Mouse (Mus musculus) thymus, adult 2 months (tissue): ENCODE results near the gene Cfap70. TPM values are rescaled to one million over a fixed set of nuclear protein-coding genes. Genes with fewer than 3 reads are reported as not detected.

ENCODE experiments used
- DNase-seq: peaks from one replicate; pipeline ENCODE4 v3.0.0; 2021
- H3K27ac ChIP-seq: fragments of 200-500 bp; 2 replicates; pipeline ENCODE4 v1.5.1; 2012; ENCODE audit warnings: low read length, control low read depth; ENCODE audit not compliant: control insufficient read depth, insufficient read depth
- H3K27me3 ChIP-seq: fragments of 200-500 bp; 2 replicates; pipeline ENCODE4 v1.6.1; 2012; ENCODE audit warnings: mild to moderate bottlenecking, low read length, moderate library complexity, mixed read lengths; ENCODE audit not compliant: control insufficient read depth, insufficient read depth
- H3K36me3 ChIP-seq: fragments of 200-500 bp; 2 replicates; pipeline ENCODE4 v1.6.1; 2012; ENCODE audit warnings: mild to moderate bottlenecking, low read length, moderate library complexity; ENCODE audit not compliant: control insufficient read depth, insufficient read depth
- H3K4me1 ChIP-seq: fragments of 200-500 bp; replicated peaks from 2 replicates; pipeline ENCODE4 v1.6.1; 2012; ENCODE audit warnings: low read length; ENCODE audit not compliant: control insufficient read depth, insufficient read depth
- H3K4me3 ChIP-seq: fragments of 200-500 bp; 2 replicates; pipeline ENCODE4 v1.5.1; 2012; ENCODE audit warnings: mild to moderate bottlenecking, low read length, control low read depth, moderate library complexity; ENCODE audit not compliant: control insufficient read depth, insufficient read depth
- CTCF ChIP-seq: fragments of 200-500 bp; IDR thresholded peaks from 2 replicates; pipeline ENCODE4 v1.5.1; 2012; ENCODE audit warnings: mild to moderate bottlenecking, control low read depth, low read length, moderate library complexity, borderline replicate concordance; ENCODE audit not compliant: control insufficient read depth, poor library complexity, insufficient read depth; ENCODE audit errors: extremely low read depth
- POLR2A ChIP-seq: fragments of 200-500 bp; IDR thresholded peaks from 2 replicates; pipeline ENCODE4 v1.6.1; 2012; ENCODE audit warnings: mild to moderate bottlenecking, low read length, control low read depth, moderate library complexity; ENCODE audit not compliant: control insufficient read depth, poor library complexity, insufficient read depth; ENCODE audit errors: extremely low read depth
- WGBS: fragments of 180-500 bp; shearing (Covaris S2); methylation state at CpG from one replicate; pipeline ENCODE4 v1.1.7; 2018; 5-methylcytosine and 5-hydroxymethylcytosine counted together
- polyA plus RNA-seq: library from polyadenylated mRNA; depleted of rRNA; stranded (reverse); fragments of >200 nt; gene quantifications from 2 replicates; pipeline ENCODE4 v1.2.3, GENCODE M21; 2012; rRNA removed

The Cfap70 gene
- polyA plus RNA-seq: 0.06 TPM in 1 of 2 replicates, not detected in the other

DNA sequence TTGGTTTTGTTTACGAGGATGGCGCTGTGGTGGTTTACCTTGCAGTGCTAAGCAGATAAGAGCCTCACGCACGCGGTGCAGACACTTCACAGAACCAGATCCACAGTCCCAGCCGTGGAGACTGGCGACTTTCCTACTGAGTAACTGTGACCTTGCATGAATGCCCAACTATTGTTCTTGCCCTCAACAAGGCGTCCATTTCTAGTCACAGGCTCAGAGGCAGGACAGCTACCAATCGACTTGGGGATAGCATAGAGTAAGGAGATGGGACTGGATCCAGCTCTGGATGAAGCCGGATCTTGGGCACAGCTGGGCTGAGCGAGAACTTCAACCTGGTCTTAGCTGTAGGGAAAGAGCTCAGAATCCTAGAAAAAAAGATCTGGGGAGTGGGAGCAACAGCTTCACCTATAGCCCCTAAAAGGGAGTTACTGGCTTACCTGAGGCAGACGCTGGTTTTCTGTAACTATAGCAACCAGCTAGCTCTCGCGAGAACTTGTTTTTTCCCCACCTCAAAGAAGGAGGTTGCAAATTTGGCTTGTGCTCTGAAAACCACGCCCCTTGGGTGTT lies at the start of gene Cfap70:
Cfap70 (minus strand) TSS at position 462 of the 567 bp plus-strand sequence.
- WGBS: 5% methylated on average over 15 of the region's 15 CpGs
- H3K27me3 ChIP-seq: no peaks in the 10 kb centered on the region
- H3K36me3 ChIP-seq: peaks cover 14% of the 10 kb centered on the region; the same call in 1 of the 2 replicates
- no peak within 1 kb of the TSS for H3K27ac ChIP-seq
- peak; percentile 57 for DNase-seq
- no peak within 1 kb of the TSS for H3K4me3 ChIP-seq
- no peak for TF ChIP-seq POLR2A
- TF ChIP-seq CTCF: no peak
- peaks cover 6% of the 10 kb centered on the region for H3K4me1 ChIP-seq

DNA sequence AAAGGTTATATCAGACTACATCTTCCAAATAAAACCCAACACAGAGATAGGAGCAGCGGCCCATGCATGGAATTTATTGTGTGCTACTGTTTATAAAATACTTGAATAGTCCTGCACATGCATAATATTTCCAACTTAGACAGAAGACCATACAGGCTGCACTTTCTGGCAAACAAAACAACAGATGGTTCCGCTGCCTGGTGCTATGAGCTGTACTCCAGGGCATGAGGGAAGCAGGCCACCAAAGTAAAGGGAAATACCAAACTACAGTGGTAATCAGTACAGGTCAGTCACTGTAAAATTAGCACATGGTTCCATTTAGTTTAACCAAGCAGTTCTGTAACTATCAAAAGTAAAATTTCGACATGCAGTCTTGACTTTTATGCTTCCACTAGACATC lies 48.0 kb upstream of the Cfap70 start:
- 98% methylated on average over 3 of the region's 3 CpGs for WGBS
- Histone ChIP-seq H3K27ac (no peak overlapping the region), H3K4me3 (no peak overlapping the region), H3K4me1 (no peaks in the 10 kb centered on the region; the same call in 1 of the 2 replicates), H3K27me3 (no peaks in the 10 kb centered on the region), H3K36me3 (peaks cover 43% of the 10 kb centered on the region)
- DNase-seq: no peak
- no peak for TF ChIP-seq CTCF

DNA sequence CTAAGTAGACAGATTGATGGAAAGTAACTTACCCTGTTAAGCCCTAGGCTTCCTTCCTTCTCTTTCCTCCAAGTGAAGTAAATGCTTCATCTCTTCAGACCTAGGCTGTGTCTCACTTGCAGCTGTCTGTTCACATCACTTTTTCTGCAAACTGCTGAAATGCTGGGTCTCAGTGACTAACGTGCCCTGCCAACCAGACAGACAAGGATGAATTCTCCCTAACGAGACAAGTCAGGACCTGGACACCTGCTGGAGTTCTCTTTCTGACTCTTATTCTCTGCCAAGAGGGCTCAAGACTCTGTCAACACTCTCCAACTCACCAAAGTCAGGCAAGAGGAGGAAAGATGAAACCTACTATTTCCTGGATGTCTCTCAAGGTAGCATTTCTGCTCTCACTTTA lies 44.6 kb upstream of the Cfap70 start, which contains the start of gene Mss51:
Mss51 (minus strand) TSS at position 299 of the 400 bp plus-strand sequence.
- Histone ChIP-seq H3K36me3 (peaks cover 37% of the 10 kb centered on the region), H3K4me1 (no peaks in the 10 kb centered on the region)

DNA sequence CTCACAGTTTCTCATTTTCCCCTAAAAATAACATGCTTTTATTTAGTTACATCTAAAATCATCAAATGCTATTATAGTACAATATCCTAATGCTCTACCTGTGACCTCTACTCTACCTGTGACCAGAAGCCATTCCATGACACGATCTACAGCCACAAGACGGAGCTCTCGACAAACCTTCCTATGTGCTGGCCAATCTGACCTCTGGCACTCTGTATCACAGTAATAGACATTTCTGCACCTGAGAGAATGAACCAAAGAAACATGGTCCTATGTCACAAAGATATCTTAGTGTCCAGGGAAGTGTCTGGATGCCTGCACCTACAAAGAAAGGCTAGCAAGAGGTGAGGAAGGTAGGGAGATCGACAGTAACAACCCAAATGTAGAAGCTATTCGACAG lies 34.0 kb upstream of the Cfap70 start:
- Histone ChIP-seq H3K4me3 (no peak overlapping the region), H3K36me3 (peaks cover 13% of the 10 kb centered on the region), H3K4me1 (no peaks in the 10 kb centered on the region), H3K27me3 (no peaks in the 10 kb centered on the region), H3K27ac (no peak overlapping the region)
- no peak for DNase-seq
- TF ChIP-seq CTCF (no peak), POLR2A (no peak)
- 98% methylated on average over 5 of the region's 5 CpGs for WGBS

More for the DNA sequence above, 44.6 kb upstream of the Cfap70 start, which contains the start of gene Mss51:
- TF ChIP-seq CTCF (no peak), POLR2A (no peak)
- 91% methylated on average over 2 of the region's 2 CpGs for WGBS
- no peak within 1 kb of the TSS for H3K4me3 ChIP-seq
- no peaks in the 10 kb centered on the region for H3K27me3 ChIP-seq
- no peak within 1 kb of the TSS for H3K27ac ChIP-seq
- no peak for DNase-seq

DNA sequence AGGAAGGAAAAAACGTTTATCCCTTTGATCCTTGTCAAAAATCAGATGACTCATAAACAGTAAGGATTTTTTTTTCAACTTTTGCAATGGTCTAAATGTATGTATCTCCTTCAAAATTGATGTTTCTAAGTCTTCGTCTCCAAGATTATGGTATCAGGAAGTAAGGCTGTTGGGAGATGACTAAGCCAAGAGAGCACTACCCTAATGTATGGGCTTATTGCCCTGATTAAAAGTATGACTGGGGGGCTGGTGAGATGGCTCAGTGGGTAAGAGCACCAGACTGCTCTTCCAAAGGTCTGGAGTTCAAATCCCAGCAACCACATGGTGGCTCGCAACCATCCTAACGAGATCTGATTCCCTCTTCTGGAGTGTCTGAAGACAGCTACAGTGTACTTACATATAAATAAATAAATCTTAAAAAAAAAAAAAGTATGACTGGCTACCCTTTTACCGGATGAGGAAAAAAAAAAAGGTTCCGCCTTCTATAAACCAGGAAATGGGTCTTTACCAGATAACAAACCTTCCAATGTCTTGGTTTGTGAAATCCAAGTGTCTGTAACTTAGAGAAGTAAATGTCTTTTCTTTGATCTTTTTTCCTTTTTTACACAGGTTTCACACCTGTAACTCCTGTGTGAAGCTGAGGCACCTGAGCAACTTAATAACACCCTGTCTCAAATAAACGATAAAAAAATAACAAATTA lies 30.2 kb upstream of the Cfap70 start:
- no peak overlapping the region for H3K27ac ChIP-seq
- no peaks in the 10 kb centered on the region for H3K27me3 ChIP-seq
- 89% methylated on average over 7 of the region's 7 CpGs for WGBS
- H3K36me3 ChIP-seq: peaks cover 10% of the 10 kb centered on the region
- DNase-seq: no peak
- no peak overlapping the region for H3K4me3 ChIP-seq
- TF ChIP-seq CTCF: no peak
- no peak for TF ChIP-seq POLR2A
- H3K4me1 ChIP-seq: peaks cover 7% of the 10 kb centered on the region; the same call in 1 of the 2 replicates

DNA sequence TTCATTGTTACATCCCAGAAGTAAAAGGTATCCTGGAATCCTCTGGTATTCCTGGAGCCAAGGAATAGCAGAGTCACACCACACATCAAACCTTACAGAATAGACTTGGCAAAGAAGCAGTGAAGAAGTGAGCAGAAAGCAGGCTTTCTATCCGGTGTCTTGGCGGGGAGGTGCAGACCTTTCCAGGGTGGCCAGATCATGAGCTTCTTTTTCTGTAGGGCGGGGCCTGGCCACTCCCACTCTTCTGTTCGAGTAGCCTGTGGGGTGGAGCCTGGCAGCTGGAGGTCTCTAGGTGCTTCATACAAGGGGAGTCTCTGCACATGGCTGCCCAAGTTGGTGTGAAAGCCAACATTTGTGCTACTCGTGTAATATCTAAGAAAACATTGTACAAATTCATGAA lies 29.2 kb upstream of the Cfap70 start:
- TF ChIP-seq CTCF (no peak), POLR2A (no peak)
- Histone ChIP-seq H3K27me3 (no peaks in the 10 kb centered on the region), H3K4me3 (no peak overlapping the region), H3K36me3 (peaks cover 10% of the 10 kb centered on the region), H3K27ac (no peak overlapping the region), H3K4me1 (peaks cover 7% of the 10 kb centered on the region; the same call in 1 of the 2 replicates)
- 64% methylated on average over 5 of the region's 5 CpGs for WGBS
- peak; percentile 14 for DNase-seq
